Mouse (Mus musculus) CH12.LX (cell line): ENCODE measurements around the gene Cdca5. TPM values are rescaled to one million over a fixed set of nuclear protein-coding genes. Genes with fewer than 3 reads are reported as not detected.

Source experiments
- DNase-seq: peaks from one replicate; pipeline ENCODE4 v3.0.0-alpha.2; 2013; ENCODE audit errors: extremely low read depth
- H3K27ac ChIP-seq: 2 replicates; pipeline ENCODE4 v1.5.1; 2012; ENCODE audit warnings: low read depth, mild to moderate bottlenecking, control low read depth, moderate library complexity; ENCODE audit not compliant: insufficient read depth
- H3K27me3 ChIP-seq: replicated peaks from 2 replicates; pipeline ENCODE3; 2012; ENCODE audit warnings: inconsistent platforms
- H3K36me3 ChIP-seq, 2 experiments: replicated peaks in 1 of 2; 2 replicates each; pipeline versions ENCODE3 to v1.6.1; 2012; ENCODE audit warnings: inconsistent platforms in 1 of 2, low read length in 1 of 2, mild to moderate bottlenecking in 1 of 2, mixed read lengths in 1 of 2, moderate library complexity in 1 of 2; ENCODE audit not compliant: control insufficient read depth in 1 of 2, insufficient read depth in 1 of 2
- H3K4me1 ChIP-seq, 2 experiments: 2 replicates each; pipeline ENCODE4 v1.6.1; 2012; ENCODE audit warnings: inconsistent platforms in 1 of 2, moderate library complexity in 1 of 2; ENCODE audit not compliant: insufficient read depth in 2 of 2, control insufficient read depth in 1 of 2
- H3K4me2 ChIP-seq: 2 replicates; pipeline ENCODE4 v1.6.1; 2012; ENCODE audit warnings: low read depth, mild to moderate bottlenecking, control low read depth; ENCODE audit not compliant: poor library complexity, insufficient read depth, severe bottlenecking
- H3K4me3 ChIP-seq, 3 experiments: fragments of 150-350 bp in 1 of 3; sonication (generic) in 1 of 3; replicated peaks in 1 of 3; 2 replicates each; pipeline versions ENCODE3 to v1.5.1; 2011 to 2012; ENCODE audit warnings: low read depth in 2 of 3, low read length in 2 of 3, mild to moderate bottlenecking in 2 of 3, moderate library complexity in 2 of 3, control low read depth in 1 of 3, improper control_type of control experiment in 1 of 3, inconsistent platforms in 1 of 3, mixed read lengths in 1 of 3; ENCODE audit not compliant: poor library complexity in 1 of 3
- H3K79me2 ChIP-seq: replicated peaks from 2 replicates; pipeline ENCODE4 v1.6.1; 2012; ENCODE audit warnings: mild to moderate bottlenecking, moderate library complexity; ENCODE audit not compliant: control insufficient read depth, poor library complexity, insufficient read depth, severe bottlenecking; ENCODE audit errors: extremely low read depth
- H3K9ac ChIP-seq: 2 replicates; pipeline ENCODE4 v1.6.1; 2012; ENCODE audit warnings: low read depth, mild to moderate bottlenecking, control low read depth, moderate library complexity; ENCODE audit not compliant: insufficient read depth
- H3K9me3 ChIP-seq: replicated peaks from 2 replicates; pipeline ENCODE3; 2012; ENCODE audit warnings: low read length, inconsistent platforms, mixed read lengths
- BHLHE40 ChIP-seq: IDR thresholded peaks from 2 replicates; pipeline ENCODE4 v1.6.1; 2011; ENCODE audit warnings: mild to moderate bottlenecking, low read depth, low read length, improper control_type of control experiment
- CHD1 ChIP-seq: IDR thresholded peaks from 2 replicates; pipeline ENCODE4 v1.6.1; 2012; ENCODE audit warnings: low read depth, low read length, improper control_type of control experiment, inconsistent platforms
- CHD2 ChIP-seq: IDR thresholded peaks from 2 replicates; pipeline ENCODE4 v1.6.1; 2011; ENCODE audit warnings: low read length, improper control_type of control experiment
- CTCF ChIP-seq, 2 experiments: IDR thresholded peaks in 1 of 2; conservative IDR thresholded peaks in 1 of 2; 2 replicates each; pipeline ENCODE4 v1.5.1; 2011 to 2012; ENCODE audit warnings: low read depth in 2 of 2, low read length in 2 of 2, improper control_type of control experiment in 1 of 2, inconsistent platforms in 1 of 2, mild to moderate bottlenecking in 1 of 2, moderate library complexity in 1 of 2
- E2F4 ChIP-seq: IDR thresholded peaks from 2 replicates; pipeline ENCODE4 v1.6.1; 2011; ENCODE audit warnings: low read depth, low read length, improper control_type of control experiment; ENCODE audit not compliant: insufficient replicate concordance
- ELF1 ChIP-seq: IDR thresholded peaks from 2 replicates; pipeline ENCODE4 v1.6.1; 2014; ENCODE audit warnings: low read depth, mild to moderate bottlenecking, inconsistent platforms, low read length, improper control_type of control experiment
- EP300 ChIP-seq: IDR thresholded peaks from 2 replicates; pipeline ENCODE4 v1.6.1; 2011; ENCODE audit warnings: low read length, improper control_type of control experiment
- ETS1 ChIP-seq: conservative IDR thresholded peaks from 2 replicates; pipeline ENCODE4 v1.6.1; 2012; ENCODE audit warnings: low read depth, mild to moderate bottlenecking, inconsistent platforms, low read length, improper control_type of control experiment, moderate library complexity
- GABPA ChIP-seq: IDR thresholded peaks from 2 replicates; pipeline ENCODE4 v1.6.1; 2012; ENCODE audit warnings: low read depth, low read length, improper control_type of control experiment, inconsistent platforms; ENCODE audit not compliant: insufficient replicate concordance
- HCFC1 ChIP-seq: IDR thresholded peaks from 2 replicates; pipeline ENCODE4 v1.6.1; 2012; ENCODE audit warnings: low read depth, mild to moderate bottlenecking, inconsistent platforms, low read length, improper control_type of control experiment
- IRF4 ChIP-seq: IDR thresholded peaks from 2 replicates; pipeline ENCODE4 v1.6.1; 2014; ENCODE audit warnings: low read depth, mild to moderate bottlenecking, inconsistent platforms, low read length, improper control_type of control experiment
- JUN ChIP-seq: IDR thresholded peaks from 2 replicates; pipeline ENCODE4 v1.6.1; 2011; ENCODE audit warnings: low read depth, mild to moderate bottlenecking, low read length, improper control_type of control experiment, moderate library complexity; ENCODE audit not compliant: insufficient read depth
- JUND ChIP-seq: conservative IDR thresholded peaks from 2 replicates; pipeline ENCODE4 v1.6.1; 2011; ENCODE audit warnings: low read depth, low read length, improper control_type of control experiment
- KAT2A ChIP-seq: IDR thresholded peaks from 2 replicates; pipeline ENCODE4 v1.6.1; 2012; ENCODE audit warnings: low read length, improper control_type of control experiment, inconsistent platforms; ENCODE audit not compliant: insufficient replicate concordance
- MAFK ChIP-seq: IDR thresholded peaks from 2 replicates; pipeline ENCODE4 v1.6.1; 2011; ENCODE audit warnings: low read length, improper control_type of control experiment; ENCODE audit not compliant: insufficient replicate concordance
- MAX ChIP-seq: IDR thresholded peaks from 2 replicates; pipeline ENCODE4 v1.6.1; 2011; ENCODE audit warnings: low read length, improper control_type of control experiment
- MAZ ChIP-seq: IDR thresholded peaks from 2 replicates; pipeline ENCODE4 v1.6.1; 2012; ENCODE audit warnings: low read depth, mild to moderate bottlenecking, inconsistent platforms, low read length, improper control_type of control experiment, moderate library complexity
- MEF2A ChIP-seq: IDR thresholded peaks from 2 replicates; pipeline ENCODE4 v1.6.1; 2014; ENCODE audit warnings: low read depth, mild to moderate bottlenecking, inconsistent platforms, low read length, improper control_type of control experiment, borderline replicate concordance
- MXI1 ChIP-seq: IDR thresholded peaks from 2 replicates; pipeline ENCODE4 v1.6.1; 2011; ENCODE audit warnings: mild to moderate bottlenecking, low read depth, low read length, improper control_type of control experiment
- MYC ChIP-seq: IDR thresholded peaks from 2 replicates; pipeline ENCODE4 v1.6.1; 2011; ENCODE audit warnings: low read depth, mild to moderate bottlenecking, improper control_type of control experiment, low read length
- NELFE ChIP-seq: IDR thresholded peaks from 2 replicates; pipeline ENCODE4 v1.6.1; 2011; ENCODE audit warnings: low read depth, low read length, improper control_type of control experiment
- NRF1 ChIP-seq: IDR thresholded peaks from 2 replicates; pipeline ENCODE4 v1.6.1; 2014; ENCODE audit warnings: low read depth, mild to moderate bottlenecking, inconsistent platforms, low read length, improper control_type of control experiment, moderate library complexity
- PAX5 ChIP-seq: IDR thresholded peaks from 2 replicates; pipeline ENCODE4 v1.6.1; 2012; ENCODE audit warnings: low read length, inconsistent platforms, mixed read lengths
- POLR2A ChIP-seq: IDR thresholded peaks from 2 replicates; pipeline ENCODE4 v1.6.1; 2011; ENCODE audit warnings: low read depth, mild to moderate bottlenecking, improper control_type of control experiment, low read length
- POLR2AphosphoS2 ChIP-seq: IDR thresholded peaks from 2 replicates; pipeline ENCODE4 v1.6.1; 2011; ENCODE audit warnings: low read depth, low read length, improper control_type of control experiment
- RAD21 ChIP-seq: IDR thresholded peaks from 2 replicates; pipeline ENCODE4 v1.6.1; 2011; ENCODE audit warnings: low read depth, mild to moderate bottlenecking, low read length, improper control_type of control experiment, moderate library complexity
- RCOR1 ChIP-seq: conservative IDR thresholded peaks from 2 replicates; pipeline ENCODE4 v1.6.1; 2012; ENCODE audit warnings: low read depth, mild to moderate bottlenecking, inconsistent platforms, low read length, improper control_type of control experiment
- SMC3 ChIP-seq: IDR thresholded peaks from 2 replicates; pipeline ENCODE4 v1.6.1; 2011; ENCODE audit warnings: low read depth, low read length, improper control_type of control experiment
- TBP ChIP-seq: conservative IDR thresholded peaks from 2 replicates; pipeline ENCODE4 v1.6.1; 2011; ENCODE audit warnings: low read depth, low read length, improper control_type of control experiment
- TCF12 ChIP-seq: IDR thresholded peaks from 2 replicates; pipeline ENCODE4 v1.6.1; 2014; ENCODE audit warnings: low read depth, mild to moderate bottlenecking, inconsistent platforms, low read length, improper control_type of control experiment
- UBTF ChIP-seq: IDR thresholded peaks from 2 replicates; pipeline ENCODE4 v1.6.1; 2012; ENCODE audit warnings: low read depth, mild to moderate bottlenecking, inconsistent platforms, low read length, improper control_type of control experiment, moderate library complexity
- USF1 ChIP-seq: IDR thresholded peaks from 2 replicates; pipeline ENCODE4 v1.6.1; 2014; ENCODE audit warnings: low read depth, mild to moderate bottlenecking, inconsistent platforms, low read length, improper control_type of control experiment
- USF2 ChIP-seq: conservative IDR thresholded peaks from 2 replicates; pipeline ENCODE4 v1.6.1; 2011; ENCODE audit warnings: low read depth, low read length, improper control_type of control experiment
- ZC3H11A ChIP-seq: IDR thresholded peaks from 2 replicates; pipeline ENCODE4 v1.6.1; 2012; ENCODE audit warnings: low read depth, mild to moderate bottlenecking, inconsistent platforms, low read length, improper control_type of control experiment
- ZKSCAN1 ChIP-seq: IDR thresholded peaks from 2 replicates; pipeline ENCODE4 v1.6.1; 2012; ENCODE audit warnings: low read depth, inconsistent platforms, low read length, improper control_type of control experiment, borderline replicate concordance
- ZMIZ1 ChIP-seq: IDR thresholded peaks from 2 replicates; pipeline ENCODE4 v1.6.1; 2012; ENCODE audit warnings: low read depth, mild to moderate bottlenecking, inconsistent platforms, low read length, improper control_type of control experiment
- ZNF384 ChIP-seq: IDR thresholded peaks from 2 replicates; pipeline ENCODE4 v1.6.1; 2012; ENCODE audit warnings: low read depth, low read length, improper control_type of control experiment, inconsistent platforms
- dilution Hi-C: fragments of 300-500 bp; cut with MboI; formaldehyde crosslinking; loops from 2 replicates; pipeline ENCODE4 v1.14.3; 2020; ENCODE audit warnings: low sequenced_read_pairs; ENCODE audit not compliant: extremely low pct_unique_long_range_greater_than_20kb, extremely low pct_ligation_motif_present
- in situ Hi-C: fragments of 300-500 bp; cut with MboI; formaldehyde crosslinking; loops from 3 replicates; pipeline ENCODE4 v1.14.3; 2019; ENCODE audit warnings: low sequenced_read_pairs, low pct_ligation_motif_present, low pct_unique_long_range_greater_than_20kb, mixed read lengths
- polyA plus RNA-seq: library from polyadenylated mRNA; unstranded; fragments of >175 nt; gene quantifications from 2 replicates; pipeline ENCODE4 v1.2.1, GENCODE M21; 2012; ENCODE audit warnings: low read depth; ENCODE audit not compliant: insufficient read length
- total RNA-seq, 2 experiments: library from RNA; depleted of rRNA; stranded (reverse); fragments of 300-350 nt in 1 of 2; fragments of >200 nt in 1 of 2; gene quantifications; 2 replicates each; pipeline ENCODE4 v1.2.3; 2012 to 2014

The Cdca5 gene
- 51.5 and 59.2 TPM in 2 replicates for total RNA-seq (2012; rRNA removed)
- total RNA-seq (2014; rRNA removed), result 62.7 and 67.8 TPM in 2 replicates
- polyA plus RNA-seq, result 80.6 and 81.6 TPM in 2 replicates

DNA sequence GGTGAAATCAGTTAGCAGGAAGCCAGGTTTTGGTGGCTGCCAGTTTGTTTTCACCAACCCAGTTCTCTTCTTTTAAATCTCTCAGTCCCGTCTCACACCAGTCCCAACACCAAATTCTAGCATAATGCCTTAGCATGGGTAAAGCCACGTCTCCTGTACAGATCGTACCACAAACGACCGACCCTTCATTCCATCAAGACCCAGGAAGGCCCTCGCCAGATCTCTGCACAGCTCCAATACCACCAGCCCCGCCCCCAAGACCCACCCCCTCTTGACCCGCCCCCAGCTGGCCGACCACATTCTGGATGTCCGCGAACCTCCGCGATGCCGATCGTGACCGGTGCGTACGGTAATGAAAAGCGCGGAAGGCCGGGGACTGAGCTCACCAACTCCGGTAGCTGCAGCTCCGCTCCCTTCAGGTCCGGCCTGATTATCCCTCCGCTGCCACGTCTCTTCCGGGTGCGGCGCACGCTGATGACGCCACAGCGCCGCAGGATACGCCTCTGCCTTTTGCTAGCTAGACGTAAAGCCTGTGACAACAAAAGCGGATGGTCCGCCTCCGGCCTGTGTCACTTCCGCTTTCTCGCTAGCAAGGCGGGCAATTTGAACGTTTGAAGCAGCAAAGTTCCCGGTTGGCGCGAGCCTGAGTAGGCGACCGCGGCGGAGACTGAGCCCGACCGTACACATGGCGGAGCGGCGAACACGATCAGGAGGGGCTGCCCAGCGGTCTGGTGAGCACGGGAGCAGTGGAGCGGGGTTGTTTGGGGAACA lies at the start of gene Cdca5, which contains the start of gene Zfpl1:
Gene Cdca5 (plus strand): TSS at position 506 of the 771 bp plus-strand sequence.
Gene Zfpl1 (minus strand): TSS at position 479 of the 771 bp plus-strand sequence.
- Histone ChIP-seq H3K27me3 (no peaks in the 10 kb centered on the region), H3K4me3 (peak within 1 kb of the TSS; percentile 90 to 98 (median 98)), H3K4me1 (peaks cover 4 to 35% of the 10 kb centered on the region in 2 experiments), H3K4me2 (peak within 1 kb of the TSS; percentile 89), H3K27ac (peak within 1 kb of the TSS; percentile 66; the same call in 1 of the 2 replicates), H3K9me3 (no peaks in the 10 kb centered on the region), H3K79me2 (peaks cover 43% of the 10 kb centered on the region), H3K9ac (peak within 1 kb of the TSS; percentile 94), H3K36me3 (peaks cover 58 to 75% of the 10 kb centered on the region in 2 experiments)
- in situ Hi-C loops (loop anchor here (5.0 kb wide), 1 partner anchor 38 kb away; no protein-coding TSS in a partner anchor), dilution Hi-C loops (no loop called here)
- DNase-seq, result peak; percentile 98
- TF ChIP-seq RAD21 (no peak), TCF12 (peak; percentile 75), JUND (no peak), MEF2A (peak; percentile 78; the same call in 1 of the 2 replicates), IRF4 (peak; percentile 76), ELF1 (peak; percentile 100), GABPA (peak; percentile 94), ZC3H11A (no peak), NELFE (peak; percentile 84), TBP (peak; percentile 64; the same call in 1 of the 2 replicates), ZMIZ1 (0 out of 2 replicates have a peak, but pooled peaks have one; percentile 47), JUN (no peak), CHD2 (peak; percentile 68; the same call in 1 of the 2 replicates), SMC3 (no peak), E2F4 (peak; percentile 98), MAZ (peak; percentile 43; the same call in 1 of the 2 replicates), HCFC1 (peak; percentile 98), RCOR1 (0 out of 2 replicates have a peak, but pooled peaks have one; percentile 63), EP300 (no peak), CTCF (conservative IDR thresholded peaks at IDR 0.05 in 1 of 2, IDR thresholded peaks at IDR 0.05 in 1 of 2; ENCODE audit: low read depth in 2 of 2, low read length in 2 of 2) (no peak), ZNF384 (peak; percentile 68), PAX5 (no peak), CHD1 (no peak), USF1 (no peak), USF2 (no peak), POLR2AphosphoS2 (0 out of 2 replicates have a peak, but pooled peaks have one; percentile 69), MAFK (peak; percentile 30; the same call in 1 of the 2 replicates), MYC (peak; percentile 80; the same call in 1 of the 2 replicates), BHLHE40 (0 out of 2 replicates have a peak, but pooled peaks have one; percentile 5), ZKSCAN1 (no peak), NRF1 (peak; percentile 65; the same call in 1 of the 2 replicates), POLR2A (peak; percentile 84), UBTF (no peak), MAX (peak; percentile 79), MXI1 (peak; percentile 94), ETS1 (peak; percentile 61), KAT2A (peak; percentile 94)
